Mouse (Mus musculus) heart, embryonic 14.5 days (tissue): Measurements from ENCODE around the gene Lefty2. TPM values are rescaled to one million over a fixed set of nuclear protein-coding genes. Genes with fewer than 3 reads are reported as not detected.
"Not testable (repeated sequence)": the region's sequence is repeated elsewhere in the genome, so short reads cannot be mapped to it uniquely, and the experiment has no call there.

Source experiments
- ATAC-seq: fragments of 200-750 bp; cut with Nextera tagmentation; 2 replicates; pipeline ENCODE4 v1.8.0; 2017; ENCODE audit warnings: low read depth, moderate TSS enrichment; ENCODE audit not compliant: insufficient number of reproducible peaks, insufficient read depth, low FRiP score
- H3K27ac ChIP-seq, 2 experiments: fragments of 200-500 bp in 1 of 2; fragments of 300-500 bp in 1 of 2; sonication (generic) in 1 of 2; replicated peaks in 1 of 2; 2 replicates each; pipeline ENCODE4 v1.5.1; 2012 to 2014; ENCODE audit warnings: low read depth in 2 of 2, low read length in 2 of 2, control low read depth in 1 of 2, mild to moderate bottlenecking in 1 of 2, mixed read lengths in 1 of 2; ENCODE audit not compliant: control insufficient read depth in 1 of 2, insufficient read depth in 1 of 2
- H3K27me3 ChIP-seq: fragments of 300-500 bp; sonication (generic); 2 replicates; pipeline ENCODE4 v1.6.1; 2014; ENCODE audit warnings: mild to moderate bottlenecking, low read length, control low read depth; ENCODE audit not compliant: control insufficient read depth, insufficient read depth
- H3K36me3 ChIP-seq: fragments of 300-500 bp; sonication (generic); 2 replicates; pipeline ENCODE4 v1.6.1; 2014; ENCODE audit warnings: mild to moderate bottlenecking, control low read depth, low read length, mixed read lengths; ENCODE audit not compliant: control insufficient read depth, insufficient read depth
- H3K4me1 ChIP-seq, 2 experiments: fragments of 200-500 bp in 1 of 2; fragments of 300-500 bp in 1 of 2; sonication (generic) in 1 of 2; 2 replicates each; pipeline ENCODE4 v1.6.1; 2012 to 2014; ENCODE audit warnings: low read length in 2 of 2, control low read depth in 1 of 2, mixed read lengths in 1 of 2; ENCODE audit not compliant: control insufficient read depth in 2 of 2, insufficient read depth in 2 of 2
- H3K4me2 ChIP-seq: fragments of 300-500 bp; sonication (generic); 2 replicates; pipeline ENCODE4 v1.6.1; 2014; ENCODE audit warnings: mild to moderate bottlenecking, low read length
- H3K4me3 ChIP-seq, 2 experiments: fragments of 200-500 bp in 1 of 2; fragments of 300-500 bp in 1 of 2; sonication (generic) in 1 of 2; 2 replicates each; pipeline ENCODE4 v1.5.1; 2012 to 2014; ENCODE audit warnings: low read length in 2 of 2, mild to moderate bottlenecking in 2 of 2, control low read depth in 1 of 2, low read depth in 1 of 2, moderate library complexity in 1 of 2; ENCODE audit not compliant: control insufficient read depth in 1 of 2, insufficient read depth in 1 of 2
- H3K9ac ChIP-seq: fragments of 300-500 bp; sonication (generic); 2 replicates; pipeline ENCODE4 v1.6.1; 2014; ENCODE audit warnings: mild to moderate bottlenecking, low read length
- H3K9me3 ChIP-seq: fragments of 300-500 bp; sonication (generic); 2 replicates; pipeline ENCODE4 v1.6.1; 2016; ENCODE audit warnings: low read length, control low read depth; ENCODE audit not compliant: control insufficient read depth
- WGBS: fragments of 180-500 bp; shearing (Covaris S2); extraction: QIAGEN DNeasy Blood & Tissue Kit; methylation state at CpG from one replicate; pipeline ENCODE4 v1.1.7; 2014; 5-methylcytosine and 5-hydroxymethylcytosine counted together
- polyA plus RNA-seq: library from polyadenylated mRNA; unstranded; fragments of >200 nt; fragmentation: Nextera tagmentation; extraction: Ambion mirVana; gene quantifications from 2 replicates; pipeline ENCODE4 v1.2.1, GENCODE M21; 2014

The Lefty2 gene
- polyA plus RNA-seq, 1 experiment from 2014 or later = not detected

GRCm38 (mm10) chr1:180934467-180935419 lies 41.8 kb downstream of the Lefty2 start, which contains the start of gene Lefty1:
Gene Lefty1, plus strand, starts transcription at chr1:180935022.
- Histone ChIP-seq H3K9ac (no peak within 1 kb of the TSS), H3K27me3 (peaks cover 42% of the 10 kb centered on the region), H3K4me3 (no peak within 1 kb of the TSS), H3K27ac (no peak within 1 kb of the TSS), H3K4me2 (no peak within 1 kb of the TSS), H3K4me1 (no peaks in the 10 kb centered on the region), H3K36me3 (no peaks in the 10 kb centered on the region), H3K9me3 (no peaks in the 10 kb centered on the region)
- no peak for ATAC-seq
- WGBS = 14% methylated on average over 21 of the region's 21 CpGs

- Histone ChIP-seq H3K9ac (peak overlapping the region; percentile 41), H3K4me3 (peak overlapping the region; percentile 33 to 40), H3K4me2 (peak overlapping the region; percentile 63), H3K27me3 (peaks cover 42% of the 10 kb centered on the region)
- not testable (repeated sequence) for H3K36me3 ChIP-seq, H3K27ac ChIP-seq, H3K4me1 ChIP-seq, H3K9me3 ChIP-seq
- peak; percentile 79 for ATAC-seq
- 3% methylated on average over 35 of the region's 41 CpGs for WGBS
These were observed 43.9 kb downstream of the Lefty2 start for GRCm38 (mm10) chr1:180936610-180937398.

GRCm38 (mm10) chr1:180937631-180938030 lies 44.7 kb downstream of the Lefty2 start:
- H3K9me3 ChIP-seq, H3K36me3 ChIP-seq, H3K4me2 ChIP-seq, H3K27ac ChIP-seq, H3K4me1 ChIP-seq, ATAC-seq, H3K4me3 ChIP-seq, H3K9ac ChIP-seq: not testable (repeated sequence)
- H3K27me3 ChIP-seq = peaks cover 42% of the 10 kb centered on the region
- WGBS = 60% methylated on average over 13 of the region's 13 CpGs

- H3K9me3 ChIP-seq, ATAC-seq, H3K4me2 ChIP-seq, H3K9ac ChIP-seq, H3K36me3 ChIP-seq, H3K27ac ChIP-seq, H3K4me3 ChIP-seq: not testable (repeated sequence)
- 78% methylated on average over 2 of the region's 2 CpGs for WGBS
- H3K4me1 ChIP-seq = peaks cover 10 to 19% of the 10 kb centered on the region in 2 experiments; a peak in 3 of 4 replicates
- peaks cover 34% of the 10 kb centered on the region for H3K27me3 ChIP-seq
These were observed 45.9 kb downstream of the Lefty2 start for GRCm38 (mm10) chr1:180938781-180939180.

- no peak for ATAC-seq
- Histone ChIP-seq H3K9me3 (no peaks in the 10 kb centered on the region), H3K4me2 (peak overlapping the region; percentile 88), H3K9ac (peak overlapping the region; percentile 87), H3K27me3 (peaks cover 13% of the 10 kb centered on the region), H3K4me3 (no peak overlapping the region), H3K27ac (no peak overlapping the region), H3K36me3 (no peaks in the 10 kb centered on the region), H3K4me1 (peaks cover 21 to 35% of the 10 kb centered on the region in 2 experiments; a peak in 3 of 4 replicates)
- 82% methylated on average over 7 of the region's 7 CpGs for WGBS
These were observed 48.0 kb downstream of the Lefty2 start for GRCm38 (mm10) chr1:180940776-180941460.

DNA sequence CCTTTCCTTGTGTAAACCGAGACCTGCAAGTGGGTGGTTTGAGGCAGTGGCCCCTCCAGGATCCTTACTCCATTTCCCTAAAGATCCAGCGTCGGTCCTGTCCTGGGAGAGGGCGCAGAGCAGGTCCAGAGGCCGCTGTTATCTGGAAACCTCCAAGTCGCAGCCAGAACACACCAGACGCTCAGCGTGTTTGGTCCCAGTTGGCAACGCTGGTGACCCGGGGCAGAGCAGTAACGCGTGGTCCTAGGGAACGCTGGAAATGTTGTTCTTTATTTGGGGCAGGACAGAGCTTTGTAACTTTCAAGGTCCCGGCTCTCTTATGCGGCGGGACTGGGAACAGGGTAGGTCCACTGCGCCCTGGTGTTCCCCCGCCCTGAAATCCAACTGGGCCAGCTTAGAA lies 48.8 kb downstream of the Lefty2 start:
- Histone ChIP-seq H3K27ac (peak overlapping the region; percentile 86 to 88), H3K9me3 (no peaks in the 10 kb centered on the region), H3K4me1 (peaks cover 25 to 40% of the 10 kb centered on the region in 2 experiments; a peak in 3 of 4 replicates), H3K4me2 (peak overlapping the region; percentile 88), H3K4me3 (peak overlapping the region; percentile 91 to 92), H3K9ac (peak overlapping the region; percentile 87), H3K27me3 (peaks cover 9% of the 10 kb centered on the region; the same call in 1 of the 2 replicates), H3K36me3 (peaks cover 3% of the 10 kb centered on the region)
- ATAC-seq = no peak
- WGBS = 2% methylated on average over 18 of the region's 18 CpGs
